Mouse (Mus musculus) megakaryocyte, embryonic 14.5 days (primary cell): Measurements from ENCODE around the gene Tas1r3. TPM values are rescaled to one million over a fixed set of nuclear protein-coding genes. Genes with fewer than 3 reads are reported as not detected.

Source experiments
- H3K27me3 ChIP-seq: replicated peaks from 2 replicates; pipeline ENCODE3; 2012; ENCODE audit warnings: inconsistent platforms
- H3K36me3 ChIP-seq: replicated peaks from 2 replicates; pipeline ENCODE3; 2012; ENCODE audit warnings: low read length, inconsistent platforms, mixed read lengths
- H3K4me1 ChIP-seq: 2 replicates; pipeline ENCODE4 v1.6.1; 2012; ENCODE audit warnings: inconsistent platforms
- H3K4me3 ChIP-seq: replicated peaks from 2 replicates; pipeline ENCODE3; 2012; ENCODE audit warnings: moderate library complexity, mild to moderate bottlenecking, inconsistent platforms
- H3K9me3 ChIP-seq: 2 replicates; pipeline ENCODE4 v1.6.1; 2012; ENCODE audit warnings: inconsistent platforms
- FLI1 ChIP-seq: IDR thresholded peaks from 2 replicates; pipeline ENCODE4 v1.6.1; 2012; ENCODE audit warnings: low read length, inconsistent platforms, mixed read lengths
- GATA1 ChIP-seq: IDR thresholded peaks from 3 replicates; pipeline ENCODE4 v1.6.1; 2012; ENCODE audit warnings: mixed read lengths, low read length, inconsistent platforms, borderline replicate concordance
- polyA plus RNA-seq: library from polyadenylated mRNA; stranded (reverse); fragments of >175 nt; gene quantifications from 2 replicates; pipeline ENCODE4 v1.2.3, GENCODE M21; 2012; ENCODE audit warnings: low replicate concordance; ENCODE audit not compliant: insufficient read depth

The Tas1r3 gene
- polyA plus RNA-seq, 1 experiment, result 0.22 TPM

DNA sequence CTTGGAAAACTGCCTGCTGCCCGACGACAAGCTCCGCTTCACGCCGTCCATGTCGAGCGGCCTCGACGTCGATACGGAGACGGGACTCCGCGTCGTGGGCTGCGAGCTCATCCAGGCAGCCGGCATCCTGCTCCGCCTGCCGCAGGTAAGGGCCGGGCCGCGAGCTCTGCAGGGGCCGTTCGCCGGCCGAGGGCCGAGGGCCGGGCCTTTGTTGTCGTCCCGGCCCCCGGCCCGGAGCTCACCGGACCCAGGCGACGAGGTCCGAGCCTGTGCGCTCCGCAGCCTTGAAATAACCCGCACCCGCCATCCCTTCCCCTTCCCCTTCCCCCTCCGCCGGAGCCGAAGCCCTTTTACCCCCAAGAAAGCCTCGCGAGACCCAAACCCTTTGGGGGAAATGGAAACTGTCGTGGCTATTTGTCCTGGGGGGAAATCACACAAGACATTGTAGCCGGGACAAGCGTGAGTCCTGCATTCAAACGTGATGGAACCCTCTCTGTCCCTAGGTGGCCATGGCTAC, 50.4 kb downstream of the Tas1r3 start:
- Histone ChIP-seq H3K9me3 (no peaks in the 10 kb centered on the region), H3K27me3 (no peaks in the 10 kb centered on the region), H3K4me3 (peak overlapping the region; percentile 100), H3K36me3 (peaks cover 81% of the 10 kb centered on the region), H3K4me1 (peaks cover 50% of the 10 kb centered on the region)
- TF ChIP-seq GATA1 (no peak), FLI1 (no peak)

DNA sequence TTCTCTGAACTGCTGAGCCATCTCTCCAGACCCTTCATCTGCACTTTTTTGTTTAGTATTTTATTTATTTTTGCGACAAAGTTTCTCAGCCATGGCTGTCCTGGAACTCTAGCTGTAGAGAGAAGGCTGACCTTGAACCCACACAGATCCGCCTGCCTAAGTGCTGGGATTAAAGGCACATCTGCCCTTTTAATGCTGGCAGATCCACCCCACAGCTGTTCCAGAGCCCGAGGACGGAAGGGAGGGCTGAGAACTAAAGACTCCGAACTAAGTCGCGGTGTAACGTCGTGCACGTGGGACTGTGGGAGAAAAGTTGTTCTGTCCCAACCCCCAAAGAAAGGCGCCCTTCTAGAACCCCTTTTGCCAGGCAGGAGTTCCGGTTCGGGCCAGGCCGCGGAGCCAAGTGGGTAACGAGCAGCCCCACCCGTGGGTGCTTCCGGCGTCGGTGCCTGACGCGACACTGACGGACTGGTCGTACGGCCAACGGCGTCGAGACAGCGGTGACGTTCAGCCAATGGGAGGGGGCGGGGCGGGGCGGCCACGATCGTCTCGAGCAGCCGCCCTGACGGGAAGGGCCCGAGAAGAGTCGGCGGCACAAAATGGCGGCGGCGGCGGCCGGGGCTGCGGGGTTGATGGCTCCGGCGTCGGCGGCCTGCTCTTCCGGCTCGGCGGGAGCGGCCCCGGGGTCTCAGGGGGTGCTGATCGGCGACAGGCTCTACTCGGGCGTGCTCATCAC, 51.1 kb downstream of the Tas1r3 start, which contains the start of gene Ccnl2:
Gene Ccnl2, plus strand, starts transcription at position 561 of the 736 bp plus-strand sequence.
- Histone ChIP-seq H3K36me3 (peaks cover 81% of the 10 kb centered on the region), H3K4me3 (peak within 1 kb of the TSS; percentile 100), H3K4me1 (peaks cover 48% of the 10 kb centered on the region), H3K27me3 (no peaks in the 10 kb centered on the region), H3K9me3 (no peaks in the 10 kb centered on the region)
- TF ChIP-seq FLI1 (0 out of 2 replicates have a peak, but pooled peaks have one; percentile 53), GATA1 (no peak)

Other genes with a start within 250 kb of the Tas1r3 start
- 9.7 and 77.3 TPM in 2 replicates for gene Cdk11b, start 238.5 kb downstream of the Tas1r3 start, polyA plus RNA-seq
- gene Gm10563, start 218.0 kb downstream of the Tas1r3 start, polyA plus RNA-seq, result not detected in 2 replicates
- 3.7 TPM in 1 of 2 replicates, not detected in the other for gene Mmp23, start 210.0 kb downstream of the Tas1r3 start, polyA plus RNA-seq
- 45.2 and 94.9 TPM in 2 replicates for gene Mib2, start 194.2 kb downstream of the Tas1r3 start, polyA plus RNA-seq
- gene Fndc10, start 169.0 kb downstream of the Tas1r3 start, polyA plus RNA-seq, result 0.44 and 4.7 TPM in 2 replicates
- gene Ssu72, start 158.6 kb downstream of the Tas1r3 start, polyA plus RNA-seq, result 37.1 and 112 TPM in 2 replicates
- 1.2 and 3.2 TPM in 2 replicates for gene Tmem240, start 128.6 kb downstream of the Tas1r3 start, polyA plus RNA-seq
- 11.3 and 20.5 TPM in 2 replicates for gene Atad3a, start 102.3 kb downstream of the Tas1r3 start, polyA plus RNA-seq
- gene Vwa1, start 88.7 kb downstream of the Tas1r3 start, polyA plus RNA-seq, result 0.41 and 1.4 TPM in 2 replicates
- 0.04 TPM in 1 of 2 replicates, not detected in the other for gene Tmem88b, start 77.5 kb downstream of the Tas1r3 start, polyA plus RNA-seq
- gene Ankrd65, start 72.9 kb downstream of the Tas1r3 start, polyA plus RNA-seq, result not detected in 2 replicates
- gene Mrpl20, start 60.5 kb downstream of the Tas1r3 start, polyA plus RNA-seq, result 10.2 and 29.9 TPM in 2 replicates
- gene Ccnl2, start 50.9 kb downstream of the Tas1r3 start, polyA plus RNA-seq, result 8.4 and 15.4 TPM in 2 replicates
- 60.6 and 341 TPM in 2 replicates for gene Aurkaip1, start 32.1 kb downstream of the Tas1r3 start, polyA plus RNA-seq
- gene Mxra8, start 23.7 kb downstream of the Tas1r3 start, polyA plus RNA-seq, result 0.13 TPM in 1 of 2 replicates, not detected in the other
- 29.5 and 68.0 TPM in 2 replicates for gene Dvl1, start 16.0 kb downstream of the Tas1r3 start, polyA plus RNA-seq
- 1.5 and 3.5 TPM in 2 replicates for gene Cptp, start 6.1 kb upstream of the Tas1r3 start, polyA plus RNA-seq
- 12.5 and 14.1 TPM in 2 replicates for gene Ints11, start 6.2 kb upstream of the Tas1r3 start, polyA plus RNA-seq
- gene Pusl1, start 28.4 kb upstream of the Tas1r3 start, polyA plus RNA-seq, result 99.4 and 450 TPM in 2 replicates
- gene Acap3, start 28.5 kb upstream of the Tas1r3 start, polyA plus RNA-seq, result 33.2 and 58.6 TPM in 2 replicates
- gene Ube2j2, start 80.5 kb upstream of the Tas1r3 start, polyA plus RNA-seq, result 90.8 and 106 TPM in 2 replicates
- gene C1qtnf12, start 99.0 kb upstream of the Tas1r3 start, polyA plus RNA-seq, result 30.2 and 64.1 TPM in 2 replicates
- gene B3galt6, start 129.3 kb upstream of the Tas1r3 start, polyA plus RNA-seq, result 3.3 and 5.3 TPM in 2 replicates
- gene Sdf4, start 129.5 kb upstream of the Tas1r3 start, polyA plus RNA-seq, result 29.6 and 45.2 TPM in 2 replicates
- gene Tnfrsf4, start 150.5 kb upstream of the Tas1r3 start, polyA plus RNA-seq, result 2.3 and 9.4 TPM in 2 replicates
- gene Tnfrsf18, start 162.8 kb upstream of the Tas1r3 start, polyA plus RNA-seq, result 2.9 TPM in 1 of 2 replicates, not detected in the other
- gene Ttll10, start 196.1 kb upstream of the Tas1r3 start, polyA plus RNA-seq, result not detected in 2 replicates
- gene 9430015G10Rik, start 246.6 kb upstream of the Tas1r3 start, polyA plus RNA-seq, result 1.6 and 2.1 TPM in 2 replicates